Mouse (Mus musculus): ENCODE data around the gene Tas2r134. TPM values are rescaled to one million over a fixed set of nuclear protein-coding genes. Genes with fewer than 3 reads are reported as not detected.

The Tas2r134 gene
- polyA plus RNA-seq, 1 experiment: not detected

- TF ChIP-seq POLR2A (IDR thresholded peaks at IDR 0.05; ENCODE audit: borderline replicate concordance, extremely low read depth, insufficient read depth, insufficient read length, poor library complexity, severe bottlenecking): no peak
- no peak for TF ChIP-seq CTCF (IDR thresholded peaks at IDR 0.05; ENCODE audit: borderline replicate concordance, extremely low read depth, insufficient read depth, insufficient read length)
- peak; percentile 89 for DNase-seq (ENCODE audit: low read depth)
Observed at GRCm38 (mm10) chr2:51610305-51610704, 17.0 kb upstream of the Tas2r134 start.

- peak; percentile 81 for DNase-seq (ENCODE audit: low read depth)
- no peak for TF ChIP-seq POLR2A (IDR thresholded peaks at IDR 0.05; ENCODE audit: borderline replicate concordance, extremely low read depth, insufficient read depth, insufficient read length, poor library complexity, severe bottlenecking)
- TF ChIP-seq CTCF (IDR thresholded peaks at IDR 0.05; ENCODE audit: borderline replicate concordance, extremely low read depth, insufficient read depth, insufficient read length): no peak
Observed at GRCm38 (mm10) chr2:51610897-51611296, 16.4 kb upstream of the Tas2r134 start.

- TF ChIP-seq POLR2A (IDR thresholded peaks at IDR 0.05; ENCODE audit: borderline replicate concordance, extremely low read depth, insufficient read depth, insufficient read length, poor library complexity, severe bottlenecking) (no peak), CTCF (IDR thresholded peaks at IDR 0.05; ENCODE audit: borderline replicate concordance, extremely low read depth, insufficient read depth, insufficient read length) (no peak)
- DNase-seq (ENCODE audit: low read depth): no peak
Observed at GRCm38 (mm10) chr2:51613716-51614115, 13.6 kb upstream of the Tas2r134 start.

GRCm38 (mm10) chr2:51621931-51622330 is 5.4 kb upstream of the Tas2r134 start:
- DNase-seq (ENCODE audit: low read depth): peak; percentile 30
- TF ChIP-seq POLR2A (IDR thresholded peaks at IDR 0.05; ENCODE audit: borderline replicate concordance, extremely low read depth, insufficient read depth, insufficient read length, poor library complexity, severe bottlenecking): no peak
- no peak for TF ChIP-seq CTCF (IDR thresholded peaks at IDR 0.05; ENCODE audit: borderline replicate concordance, extremely low read depth, insufficient read depth, insufficient read length)

GRCm38 (mm10) chr2:51626007-51626406 is 1.3 kb upstream of the Tas2r134 start:
- no peak for DNase-seq (ENCODE audit: low read depth)
- TF ChIP-seq POLR2A (IDR thresholded peaks at IDR 0.05; ENCODE audit: borderline replicate concordance, extremely low read depth, insufficient read depth, insufficient read length, poor library complexity, severe bottlenecking): no peak
- no peak for TF ChIP-seq CTCF (IDR thresholded peaks at IDR 0.05; ENCODE audit: borderline replicate concordance, extremely low read depth, insufficient read depth, insufficient read length)

- DNase-seq (ENCODE audit: low read depth): no peak
Observed at GRCm38 (mm10) chr2:51631428-51631827, 4.1 kb downstream of the Tas2r134 start.

GRCm38 (mm10) chr2:51637681-51638080 is 10.4 kb downstream of the Tas2r134 start:
- no peak for TF ChIP-seq POLR2A (IDR thresholded peaks at IDR 0.05; ENCODE audit: borderline replicate concordance, extremely low read depth, insufficient read depth, insufficient read length, poor library complexity, severe bottlenecking)
- no peak for TF ChIP-seq CTCF (IDR thresholded peaks at IDR 0.05; ENCODE audit: borderline replicate concordance, extremely low read depth, insufficient read depth, insufficient read length)
- no peak for DNase-seq (ENCODE audit: low read depth)

More at GRCm38 (mm10) chr2:51631428-51631827, 4.1 kb downstream of the Tas2r134 start:
- no peak for TF ChIP-seq POLR2A (IDR thresholded peaks at IDR 0.05; ENCODE audit: borderline replicate concordance, extremely low read depth, insufficient read depth, insufficient read length, poor library complexity, severe bottlenecking)
- TF ChIP-seq CTCF (IDR thresholded peaks at IDR 0.05; ENCODE audit: borderline replicate concordance, extremely low read depth, insufficient read depth, insufficient read length): no peak

- TF ChIP-seq POLR2A (IDR thresholded peaks at IDR 0.05; ENCODE audit: borderline replicate concordance, extremely low read depth, insufficient read depth, insufficient read length, poor library complexity, severe bottlenecking): no peak
- TF ChIP-seq CTCF (IDR thresholded peaks at IDR 0.05; ENCODE audit: borderline replicate concordance, extremely low read depth, insufficient read depth, insufficient read length): no peak
- no peak for DNase-seq (ENCODE audit: low read depth)
Observed at GRCm38 (mm10) chr2:51641635-51642034, 14.3 kb downstream of the Tas2r134 start.

- peak; percentile 15 for DNase-seq (ENCODE audit: low read depth)
Observed at GRCm38 (mm10) chr2:51643244-51644139, 16.2 kb downstream of the Tas2r134 start.

GRCm38 (mm10) chr2:51647972-51648371 is 20.7 kb downstream of the Tas2r134 start:
- no peak for TF ChIP-seq POLR2A (IDR thresholded peaks at IDR 0.05; ENCODE audit: borderline replicate concordance, extremely low read depth, insufficient read depth, insufficient read length, poor library complexity, severe bottlenecking)
- no peak for TF ChIP-seq CTCF (IDR thresholded peaks at IDR 0.05; ENCODE audit: borderline replicate concordance, extremely low read depth, insufficient read depth, insufficient read length)
- DNase-seq (ENCODE audit: low read depth): no peak

More at GRCm38 (mm10) chr2:51643244-51644139, 16.2 kb downstream of the Tas2r134 start:
- no peak for TF ChIP-seq CTCF (IDR thresholded peaks at IDR 0.05; ENCODE audit: borderline replicate concordance, extremely low read depth, insufficient read depth, insufficient read length)
- TF ChIP-seq POLR2A (IDR thresholded peaks at IDR 0.05; ENCODE audit: borderline replicate concordance, extremely low read depth, insufficient read depth, insufficient read length, poor library complexity, severe bottlenecking): no peak

- TF ChIP-seq POLR2A (IDR thresholded peaks at IDR 0.05; ENCODE audit: borderline replicate concordance, extremely low read depth, insufficient read depth, insufficient read length, poor library complexity, severe bottlenecking) (no peak), CTCF (IDR thresholded peaks at IDR 0.05; ENCODE audit: borderline replicate concordance, extremely low read depth, insufficient read depth, insufficient read length) (no peak)
- no peak for DNase-seq (ENCODE audit: low read depth)
Observed at GRCm38 (mm10) chr2:51649887-51650286, 22.6 kb downstream of the Tas2r134 start.

GRCm38 (mm10) chr2:51652086-51652485 is 24.8 kb downstream of the Tas2r134 start:
- TF ChIP-seq CTCF (IDR thresholded peaks at IDR 0.05; ENCODE audit: borderline replicate concordance, extremely low read depth, insufficient read depth, insufficient read length): no peak
- no peak for TF ChIP-seq POLR2A (IDR thresholded peaks at IDR 0.05; ENCODE audit: borderline replicate concordance, extremely low read depth, insufficient read depth, insufficient read length, poor library complexity, severe bottlenecking)
- DNase-seq (ENCODE audit: low read depth): no peak
